Mouse (Mus musculus) gastrocnemius, postnatal 36 days (tissue): ENCODE measurements around the gene 9530068E07Rik. TPM values are rescaled to one million over a fixed set of nuclear protein-coding genes. Genes with fewer than 3 reads are reported as not detected.
A peak's percentile ranks its signal among the peaks of the same experiment; 100 is the strongest.
"Not testable (repeated sequence)": the region's sequence is repeated elsewhere in the genome, so short reads cannot be mapped to it uniquely, and the experiment has no call there.

Source experiments
- DNase-seq, 2 experiments: peaks; one replicate each; pipeline ENCODE4 v3.0.0; 2022
- intact Hi-C: fragments of 180-260 bp; cut with DNase I; formaldehyde crosslinking; loops from one replicate; pipeline ENCODE4 v1.15.1; 2025
- total RNA-seq, 2 experiments: library from RNA; stranded (reverse); gene quantifications; 2 replicates each; pipeline ENCODE4 v1.2.3; 2021

Gene 9530068E07Rik
- total RNA-seq, 2 experiments from 2014 or later: 41.4 to 47.0 TPM

- intact Hi-C loops: no loop called here
- DNase-seq: no peak
These were observed 26.1 kb upstream of the 9530068E07Rik start for GRCm38 (mm10) chr11:52370135-52370452.

GRCm38 (mm10) chr11:52370538-52370937 is 25.7 kb upstream of the 9530068E07Rik start:
- DNase-seq: no peak
- intact Hi-C loops: no loop called here

GRCm38 (mm10) chr11:52373841-52374240 is 22.4 kb upstream of the 9530068E07Rik start:
- DNase-seq: no peak
- intact Hi-C loops: no loop called here

- DNase-seq: peak; percentile 68
- intact Hi-C loops: no loop called here
These were observed 21.9 kb upstream of the 9530068E07Rik start for GRCm38 (mm10) chr11:52374340-52374739.

GRCm38 (mm10) chr11:52377579-52377978 is 18.6 kb upstream of the 9530068E07Rik start:
- peak in 1 of 2 experiments; percentile 44 for DNase-seq
- intact Hi-C loops: no loop called here

- no peak for DNase-seq
- intact Hi-C loops: no loop called here
These were observed 17.0 kb upstream of the 9530068E07Rik start for GRCm38 (mm10) chr11:52379241-52379640.

GRCm38 (mm10) chr11:52383741-52384140 is 12.5 kb upstream of the 9530068E07Rik start:
- no peak for DNase-seq
- intact Hi-C loops: no loop called here

- intact Hi-C loops: no loop called here
- no peak for DNase-seq
These were observed 11.6 kb upstream of the 9530068E07Rik start for GRCm38 (mm10) chr11:52384667-52385066.

GRCm38 (mm10) chr11:52386892-52387291 is 9.3 kb upstream of the 9530068E07Rik start:
- intact Hi-C loops: no loop called here
- no peak for DNase-seq

- intact Hi-C loops: no loop called here
- DNase-seq: no peak
These were observed 8.1 kb upstream of the 9530068E07Rik start for GRCm38 (mm10) chr11:52388150-52388549.

GRCm38 (mm10) chr11:52388979-52389378 is 7.2 kb upstream of the 9530068E07Rik start:
- intact Hi-C loops: not testable (repeated sequence)

GRCm38 (mm10) chr11:52389933-52390332 is 6.3 kb upstream of the 9530068E07Rik start:
- no peak for DNase-seq
- intact Hi-C loops: no loop called here

More at GRCm38 (mm10) chr11:52388979-52389378, 7.2 kb upstream of the 9530068E07Rik start:
- not testable (repeated sequence) for DNase-seq

- no peak for DNase-seq
- intact Hi-C loops: no loop called here
These were observed 1.7 kb upstream of the 9530068E07Rik start for GRCm38 (mm10) chr11:52394494-52394893.

GRCm38 (mm10) chr11:52395343-52395742 is 885 bp upstream of the 9530068E07Rik start:
- intact Hi-C loops: no loop called here
- no peak for DNase-seq

GRCm38 (mm10) chr11:52396597-52397188 is 465 bp downstream of the 9530068E07Rik start:
- no peak for DNase-seq
- intact Hi-C loops: no loop called here

- no peak for DNase-seq
- intact Hi-C loops: no loop called here
These were observed 1.3 kb downstream of the 9530068E07Rik start for GRCm38 (mm10) chr11:52397385-52397987.

- intact Hi-C loops: no loop called here
- no peak for DNase-seq
These were observed 5.2 kb downstream of the 9530068E07Rik start for GRCm38 (mm10) chr11:52401476-52401875.

- intact Hi-C loops: no loop called here
These were observed 6.3 kb downstream of the 9530068E07Rik start for GRCm38 (mm10) chr11:52402566-52402965.

GRCm38 (mm10) chr11:52404209-52404608 is 8.0 kb downstream of the 9530068E07Rik start:
- DNase-seq: no peak
- intact Hi-C loops: no loop called here

More at GRCm38 (mm10) chr11:52402566-52402965, 6.3 kb downstream of the 9530068E07Rik start:
- DNase-seq: no peak

- intact Hi-C loops: no loop called here
These were observed 9.0 kb downstream of the 9530068E07Rik start for GRCm38 (mm10) chr11:52405196-52405688.

GRCm38 (mm10) chr11:52409316-52409715 is 13.1 kb downstream of the 9530068E07Rik start:
- DNase-seq: no peak
- intact Hi-C loops: no loop called here

More at GRCm38 (mm10) chr11:52405196-52405688, 9.0 kb downstream of the 9530068E07Rik start:
- DNase-seq: no peak

GRCm38 (mm10) chr11:52418358-52418757 is 22.1 kb downstream of the 9530068E07Rik start:
- no peak for DNase-seq
- intact Hi-C loops: no loop called here
